Mouse (Mus musculus): ENCODE measurements at regions not wholly inside any gene's neighbourhood (a gene's known extent, or its start where the extent isn't known, plus 50 kb on each side); places are given as distances from the start of the nearest gene placed in this dataset.

- no peak for DNase-seq
Measured at GRCm38 (mm10) chr8:116375758-116376157, 129.0 kb upstream of the Dynlrb2 start.

GRCm38 (mm10) chr8:116373063-116373462 lies 131.7 kb upstream of the Dynlrb2 start:
- DNase-seq, result peak; percentile 22

GRCm38 (mm10) chr8:116372574-116372973 lies 132.2 kb upstream of the Dynlrb2 start:
- no peak for DNase-seq

GRCm38 (mm10) chr8:116372056-116372455 lies 132.7 kb upstream of the Dynlrb2 start:
- no peak for DNase-seq

GRCm38 (mm10) chr8:116367491-116367890 lies 137.3 kb upstream of the Dynlrb2 start:
- DNase-seq, result no peak

GRCm38 (mm10) chr8:116366706-116367105 lies 138.1 kb upstream of the Dynlrb2 start:
- no peak for DNase-seq

GRCm38 (mm10) chr8:116364751-116365150 lies 140.0 kb upstream of the Dynlrb2 start:
- no peak for DNase-seq

GRCm38 (mm10) chr8:116364172-116364571 lies 140.6 kb upstream of the Dynlrb2 start:
- DNase-seq, result no peak

- DNase-seq, result no peak
Measured at GRCm38 (mm10) chr8:116362351-116362750, 142.4 kb upstream of the Dynlrb2 start.

GRCm38 (mm10) chr8:116359761-116360160 lies 145.0 kb upstream of the Dynlrb2 start:
- no peak for DNase-seq

GRCm38 (mm10) chr8:116354756-116355155 lies 150.0 kb upstream of the Dynlrb2 start:
- no peak for DNase-seq

GRCm38 (mm10) chr8:116353911-116354310 lies 150.9 kb upstream of the Dynlrb2 start:
- DNase-seq, result no peak

GRCm38 (mm10) chr8:116352635-116353034 lies 152.1 kb upstream of the Dynlrb2 start:
- no peak for DNase-seq

- DNase-seq, result no peak
Measured at GRCm38 (mm10) chr8:116348971-116349370, 155.8 kb upstream of the Dynlrb2 start.

- DNase-seq, result no peak
Measured at GRCm38 (mm10) chr8:116346990-116347389, 157.8 kb upstream of the Dynlrb2 start.

GRCm38 (mm10) chr8:116344590-116345222 lies 160.1 kb upstream of the Dynlrb2 start:
- DNase-seq, result no peak

GRCm38 (mm10) chr8:116343534-116343933 lies 161.2 kb upstream of the Dynlrb2 start:
- DNase-seq, result no peak

- no peak for DNase-seq
Measured at GRCm38 (mm10) chr8:116334772-116335171, 170.0 kb upstream of the Dynlrb2 start.

- DNase-seq, result no peak
Measured at GRCm38 (mm10) chr8:116334101-116334500, 170.7 kb upstream of the Dynlrb2 start.

GRCm38 (mm10) chr8:116320014-116320680 lies 184.6 kb upstream of the Dynlrb2 start:
- DNase-seq, result no peak

- no peak for DNase-seq
Measured at GRCm38 (mm10) chr8:116315410-116315809, 189.4 kb upstream of the Dynlrb2 start.

- no peak for DNase-seq
Measured at GRCm38 (mm10) chr8:116314429-116315092, 190.2 kb upstream of the Dynlrb2 start.

- DNase-seq, result no peak
Measured at GRCm38 (mm10) chr8:116298891-116299290, 205.9 kb upstream of the Dynlrb2 start.

GRCm38 (mm10) chr8:116290671-116291245 lies 214.0 kb upstream of the Dynlrb2 start:
- DNase-seq, result no peak

All from thymus, postnatal 4 days (tissue).